Mouse (Mus musculus) heart, postnatal 10 days (tissue): ENCODE data around the gene Slc35c1. TPM values are rescaled to one million over a fixed set of nuclear protein-coding genes. Genes with fewer than 3 reads are reported as not detected.
A peak's percentile ranks its signal among the peaks of the same experiment; 100 is the strongest.

Experiments
- DNase-seq, 2 experiments: peaks; one replicate each; pipeline ENCODE4 v3.0.0; 2021
- intact Hi-C: fragments of 180-260 bp; cut with DNase I; formaldehyde crosslinking; loops from one replicate; pipeline ENCODE4 v1.15.1; 2025
- total RNA-seq, 2 experiments: library from RNA; stranded (reverse); gene quantifications; 2 replicates each; pipeline ENCODE4 v1.2.3; 2021

Slc35c1 gene
- total RNA-seq = 1 to 10 TPM; 6.7 to 6.9 TPM

DNA sequence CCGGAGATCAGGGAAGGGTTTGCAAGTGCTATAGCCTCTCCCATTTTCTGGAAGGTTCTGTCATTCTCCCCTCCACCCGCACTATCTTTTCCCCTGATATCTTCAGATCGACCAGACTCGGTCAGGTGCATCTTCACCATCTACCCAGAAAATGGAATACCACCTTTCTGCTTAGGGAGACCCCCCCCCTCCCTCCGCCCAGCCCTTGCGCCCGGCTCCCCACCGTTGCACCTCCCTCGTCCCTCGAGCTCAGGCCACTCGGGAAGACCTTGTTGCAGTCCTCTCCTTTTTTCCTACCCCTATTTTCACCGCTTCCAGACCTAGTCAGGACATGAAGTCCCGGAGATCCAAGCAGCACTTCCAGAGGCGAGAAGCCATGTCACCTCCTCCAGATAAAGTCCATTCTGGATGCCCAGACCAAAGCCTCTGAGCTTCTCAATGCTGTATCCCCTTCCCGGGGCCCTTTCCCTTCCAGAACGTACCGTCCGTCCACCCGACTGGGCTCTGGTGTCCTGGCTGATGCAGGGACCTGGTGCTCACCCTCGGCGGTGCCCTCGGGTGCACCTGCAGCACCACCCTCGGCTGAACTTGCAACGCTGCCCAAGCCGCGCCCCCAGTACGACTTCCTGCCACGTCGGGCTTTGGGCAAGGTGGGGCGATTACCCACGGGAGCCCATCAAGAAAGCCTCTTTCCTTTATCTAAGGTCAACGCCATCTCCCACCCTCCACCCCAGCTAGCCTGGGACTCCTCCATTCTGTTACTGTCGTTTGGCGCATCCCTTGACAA is at the start of gene Slc35c1:
Gene Slc35c1, minus strand, starts transcription at position 618 of the 787 bp plus-strand sequence.
- intact Hi-C loops = no loop called here
- DNase-seq = peak; percentile 34 to 40

DNA sequence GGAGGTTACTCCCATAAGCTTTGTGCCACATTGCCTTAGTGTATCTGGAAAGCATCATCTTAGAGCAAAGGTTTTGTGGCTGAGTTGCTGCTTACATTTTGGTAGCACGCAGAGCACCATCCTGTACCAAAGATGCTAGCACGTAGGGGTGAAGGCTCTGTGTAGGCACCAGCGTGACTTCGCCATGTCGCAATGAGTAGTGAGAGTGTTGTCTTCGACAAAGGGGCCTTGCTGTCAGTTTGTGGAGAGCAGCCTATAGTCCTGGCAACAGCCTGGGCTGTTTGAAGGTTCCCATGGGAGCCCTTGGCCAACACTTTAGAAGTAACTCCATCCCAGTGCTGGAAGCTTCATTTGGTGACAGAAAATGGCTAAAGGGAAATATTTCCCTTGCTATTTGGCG is 45.0 kb upstream of the Slc35c1 start:
- no peak for DNase-seq
- intact Hi-C loops = no loop called here

DNA sequence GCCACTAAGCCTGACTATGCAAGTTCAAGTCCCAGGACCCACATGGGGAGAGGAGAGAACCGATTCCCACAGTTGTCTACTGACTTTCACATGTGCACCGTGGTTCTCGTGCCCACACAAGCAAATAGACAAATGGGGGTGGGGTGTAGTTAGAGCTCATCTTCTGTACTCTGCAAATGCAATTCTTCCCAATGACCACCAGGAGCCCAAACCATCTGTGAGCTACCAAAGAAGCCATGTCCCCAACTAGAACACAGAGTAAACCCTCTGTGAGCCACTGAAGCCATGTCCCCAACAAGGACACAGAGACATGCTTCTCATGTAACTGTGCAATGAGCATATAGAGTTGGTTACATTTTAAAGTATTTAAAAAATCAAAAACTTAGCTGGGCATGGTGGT is 43.1 kb upstream of the Slc35c1 start:
- DNase-seq = no peak
- intact Hi-C loops = no loop called here

DNA sequence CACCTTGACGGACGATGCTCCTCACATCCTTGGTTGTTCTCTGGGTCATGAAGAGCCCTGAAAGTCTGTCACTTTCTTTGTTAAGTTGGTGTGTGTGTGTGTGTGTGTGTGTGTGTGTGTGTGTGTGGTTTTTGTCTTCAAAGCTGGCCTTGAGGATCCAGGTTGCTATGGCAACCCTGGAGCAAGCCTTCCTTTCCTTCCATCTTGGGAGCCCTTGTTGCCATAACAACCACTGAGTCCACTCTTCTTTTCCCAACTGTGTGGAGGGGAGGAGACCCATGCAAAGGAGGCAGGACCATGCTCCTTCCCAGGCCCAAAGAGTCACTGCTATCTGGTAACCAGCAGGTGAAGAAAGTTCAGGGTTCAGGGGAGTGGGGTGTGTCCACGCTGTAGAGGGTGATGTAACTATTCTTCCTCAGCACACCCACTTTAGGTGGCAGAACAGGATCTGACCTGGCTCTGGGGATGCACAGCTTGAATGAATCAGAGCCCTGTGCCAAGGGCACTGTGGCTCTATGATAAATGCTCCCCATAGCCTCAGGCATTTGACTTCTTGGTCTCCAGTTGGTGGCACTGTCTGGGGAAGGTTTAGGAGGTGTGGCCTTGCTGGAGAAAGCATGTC is 39.5 kb upstream of the Slc35c1 start:
- intact Hi-C loops = no loop called here
- no peak for DNase-seq

DNA sequence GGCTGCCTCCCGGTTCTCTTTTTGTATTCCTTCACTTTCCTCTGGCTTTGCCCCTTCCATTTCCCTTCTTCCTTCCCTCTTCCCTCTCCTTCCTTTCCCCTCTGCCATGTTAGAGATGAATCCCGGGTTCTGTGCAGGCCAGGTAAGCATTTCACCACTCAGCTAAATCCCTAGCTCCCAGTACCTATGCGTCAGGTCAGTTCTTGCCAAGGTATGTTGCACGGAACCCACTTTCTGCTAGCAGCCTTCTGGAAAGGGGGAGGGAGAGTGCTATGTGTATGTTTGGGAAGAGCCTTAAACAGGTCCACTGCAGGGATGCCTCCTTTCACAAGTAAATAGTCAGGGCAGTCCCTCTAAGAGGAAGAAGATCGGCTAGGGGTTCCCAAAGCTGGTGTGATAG is 36.8 kb upstream of the Slc35c1 start:
- intact Hi-C loops = no loop called here
- DNase-seq = no peak

DNA sequence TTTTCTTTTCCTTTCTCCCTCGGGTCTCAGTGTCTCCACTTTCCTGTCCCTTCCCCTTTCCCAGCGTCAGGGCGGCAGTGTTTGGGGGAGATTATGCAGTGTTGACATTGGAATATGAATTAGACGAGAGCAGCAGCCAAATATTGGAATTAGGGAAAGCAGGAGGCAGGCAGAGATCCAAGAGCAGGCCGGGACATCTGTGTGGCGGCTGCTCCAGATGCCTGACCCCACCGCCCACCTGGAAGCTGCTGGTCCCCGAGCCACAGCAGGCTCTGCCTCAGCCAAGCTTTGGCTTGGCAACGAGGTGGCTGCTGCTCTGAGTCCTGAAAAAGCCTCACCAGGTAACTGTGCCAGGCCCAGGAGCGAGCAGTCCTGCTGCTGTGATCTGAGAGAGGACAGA is 36.3 kb upstream of the Slc35c1 start:
- DNase-seq = peak; percentile 67
- intact Hi-C loops = no loop called here

DNA sequence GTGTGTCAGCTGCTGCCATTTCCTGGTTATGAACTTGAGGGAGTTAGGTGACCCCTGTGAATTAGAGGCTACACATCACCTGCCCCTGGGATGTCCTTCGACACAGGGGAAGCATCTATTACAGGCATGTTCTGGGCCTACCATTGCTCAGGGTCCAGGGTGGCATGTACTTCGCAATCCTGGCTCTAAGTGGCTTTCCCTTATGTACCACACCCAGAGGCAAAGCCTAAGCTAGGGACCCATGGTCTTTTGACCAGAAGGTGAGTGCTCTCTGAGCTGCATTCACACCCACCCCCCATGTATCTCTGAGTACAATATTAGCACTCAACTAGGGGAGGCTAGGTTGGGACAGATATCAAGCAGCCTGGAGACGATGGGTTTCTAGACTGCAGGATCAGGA is 34.6 kb upstream of the Slc35c1 start:
- no peak for DNase-seq
- intact Hi-C loops = no loop called here

DNA sequence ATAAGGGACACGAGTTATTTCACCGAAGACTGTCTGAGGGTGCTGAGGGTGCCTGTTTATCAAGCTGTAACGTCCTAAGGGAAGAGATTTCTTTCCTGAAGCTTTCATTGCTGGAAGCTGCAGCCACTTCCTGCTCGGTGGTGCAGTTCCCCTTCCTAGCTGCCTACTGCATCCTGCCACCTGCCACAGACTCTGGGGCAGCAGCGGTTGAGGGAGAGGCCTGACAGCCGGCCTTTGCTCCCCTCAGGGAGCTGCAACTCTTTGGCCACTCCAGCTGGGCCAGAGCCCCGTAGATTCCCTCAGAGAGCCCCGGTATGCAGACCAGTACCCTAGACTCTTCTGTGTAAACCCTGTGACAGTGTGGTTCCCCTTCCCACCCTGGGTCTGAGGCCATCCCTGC is 34.1 kb upstream of the Slc35c1 start:
- intact Hi-C loops = no loop called here

DNA sequence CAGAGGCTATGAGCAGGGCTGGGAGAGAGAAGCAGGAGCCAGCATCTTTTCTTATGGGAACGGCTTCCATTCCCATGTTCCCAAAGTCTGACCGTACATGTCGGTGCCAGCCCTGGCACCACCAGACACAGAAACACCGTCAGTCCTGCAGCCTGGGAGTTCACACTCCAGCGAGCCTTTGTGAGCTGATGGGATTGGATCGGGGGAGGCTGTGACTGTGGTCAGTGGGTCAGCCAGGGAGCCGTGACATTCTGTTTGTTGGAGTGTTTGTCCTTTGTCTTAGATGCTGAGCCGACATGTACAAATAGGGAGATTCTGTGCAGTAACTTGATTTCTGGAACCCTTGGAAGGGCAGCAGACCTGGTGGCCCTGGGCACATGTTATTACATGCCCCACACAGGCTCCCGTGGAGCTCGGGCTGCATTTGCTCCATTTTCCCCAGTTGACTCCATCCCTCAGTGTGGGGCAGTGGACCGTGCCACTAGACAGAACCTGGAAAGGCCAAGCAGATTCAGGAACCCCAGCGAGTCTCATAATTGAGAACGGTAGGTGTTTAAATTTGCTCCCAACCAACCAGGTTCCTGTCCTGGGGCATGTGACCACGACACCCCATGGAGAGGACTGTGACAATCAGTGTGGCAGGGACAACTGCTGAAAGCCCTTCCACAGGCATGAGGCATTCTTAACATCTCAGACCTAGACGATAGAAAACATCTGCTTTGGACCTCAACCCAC is 33.5 kb upstream of the Slc35c1 start:
- intact Hi-C loops = no loop called here
- DNase-seq = no peak

More for the DNA sequence above, 34.1 kb upstream of the Slc35c1 start:
- DNase-seq = no peak

DNA sequence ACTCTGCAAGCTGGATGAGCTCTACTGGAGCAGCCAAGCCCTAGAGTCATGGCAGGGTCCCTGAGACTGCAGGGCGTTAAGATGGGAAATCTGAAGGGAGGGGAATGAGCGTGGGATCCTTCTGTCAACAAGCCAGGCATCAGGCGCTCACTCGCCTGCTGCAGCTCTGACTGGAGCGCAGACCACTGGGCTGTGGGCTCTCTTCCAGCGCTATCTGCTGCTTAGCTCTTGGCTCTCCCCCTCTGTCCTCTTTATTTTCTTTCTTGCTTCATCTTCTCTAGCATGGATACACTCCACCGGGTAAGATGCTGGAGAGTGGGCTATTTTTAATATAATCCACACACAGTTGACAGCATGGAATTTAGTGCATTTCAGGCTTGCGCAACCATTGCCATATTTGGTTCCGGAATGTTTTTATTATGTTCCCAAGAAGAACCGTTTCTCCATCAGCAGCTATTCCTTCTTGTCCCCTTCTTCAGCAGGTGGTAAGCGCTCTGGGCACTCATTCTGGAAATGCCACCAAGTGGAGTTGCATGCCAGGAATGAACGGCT is 31.7 kb upstream of the Slc35c1 start:
- intact Hi-C loops = no loop called here

DNA sequence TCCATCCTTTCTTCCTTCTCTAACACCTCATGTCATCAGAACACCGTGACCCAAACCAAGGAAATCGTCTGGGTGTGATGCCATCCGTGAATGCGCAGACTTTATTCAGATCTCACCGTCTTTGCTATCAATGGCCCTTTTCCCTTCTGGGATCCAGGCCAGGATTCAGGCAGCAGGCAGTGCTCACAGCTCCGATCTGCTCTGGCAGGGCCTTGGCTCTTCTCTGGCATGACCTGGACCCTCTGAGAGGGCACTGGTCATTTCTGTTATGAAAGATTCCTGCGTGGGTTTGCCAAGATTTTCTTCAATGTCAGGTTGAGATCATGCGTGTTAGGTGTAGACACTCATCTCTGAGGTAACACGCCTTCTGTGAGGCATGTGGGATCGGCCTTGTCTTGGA is 30.2 kb upstream of the Slc35c1 start:
- intact Hi-C loops = no loop called here
- no peak for DNase-seq

More for the DNA sequence above, 31.7 kb upstream of the Slc35c1 start:
- peak; percentile 61 to 62 for DNase-seq

DNA sequence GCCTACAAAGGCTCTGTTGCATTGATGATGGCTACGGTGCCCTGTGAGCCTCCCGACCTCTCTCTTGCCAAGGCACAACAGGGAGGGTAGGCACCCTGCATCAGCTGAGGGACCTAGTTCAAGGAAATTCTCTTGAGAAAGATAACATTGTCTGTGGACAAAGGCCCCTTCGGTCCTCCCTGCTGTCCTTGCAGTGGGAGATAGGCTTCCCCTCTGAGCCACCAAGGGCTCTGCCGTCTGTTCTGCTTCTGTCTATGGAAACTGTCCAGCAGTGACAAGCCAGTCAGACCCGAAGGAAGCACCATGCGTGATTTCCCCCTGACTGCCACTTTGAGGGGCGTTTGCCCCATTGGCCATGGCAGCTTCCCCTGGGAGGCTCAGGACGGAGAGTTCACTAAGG is 27.5 kb upstream of the Slc35c1 start:
- intact Hi-C loops = loop anchor here (5.0 kb wide), 2 partner anchors 115 to 265 kb away; no protein-coding TSS in a partner anchor
- DNase-seq = no peak

DNA sequence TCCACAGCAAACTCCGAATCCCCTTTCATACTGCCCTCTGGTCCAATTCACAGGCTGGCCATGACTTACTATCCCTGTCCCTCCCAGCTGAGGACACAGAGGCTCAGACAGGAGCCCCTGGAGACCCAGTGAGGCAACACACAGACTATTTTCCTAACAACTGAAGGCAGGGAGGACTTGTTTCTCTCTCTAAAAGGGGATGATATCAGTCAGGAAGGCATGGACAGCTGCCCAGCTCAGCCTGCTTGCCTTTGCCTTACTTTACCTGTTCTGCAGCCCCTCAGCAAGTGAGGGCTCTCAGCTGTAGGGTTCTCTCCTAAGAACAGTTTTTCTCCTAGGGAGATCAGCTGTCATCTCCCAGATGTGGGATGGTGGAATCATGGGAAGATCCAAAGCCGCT is 26.6 kb upstream of the Slc35c1 start:
- intact Hi-C loops = loop anchor here (5.0 kb wide), 2 partner anchors 115 to 265 kb away; no protein-coding TSS in a partner anchor
- no peak for DNase-seq

DNA sequence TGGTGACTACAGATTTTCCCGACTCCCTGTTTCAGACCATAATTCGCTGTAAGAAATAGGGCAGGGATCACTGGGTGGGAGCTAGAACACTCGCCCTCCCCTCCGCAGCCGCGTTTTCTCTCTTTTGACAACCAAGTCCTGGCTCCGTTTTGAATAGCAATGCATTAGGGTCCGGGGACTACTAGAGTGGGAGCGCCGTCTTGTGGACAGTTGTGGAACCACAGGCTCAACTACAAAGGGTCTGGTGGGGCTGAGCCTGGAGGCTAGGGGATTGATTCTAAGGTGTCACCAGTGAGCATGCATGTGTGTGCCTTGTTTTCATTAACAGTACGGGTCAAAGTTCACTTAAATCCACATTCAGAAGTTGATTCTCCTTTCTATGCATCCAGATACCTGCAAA is 26.1 kb upstream of the Slc35c1 start:
- DNase-seq = peak; percentile 79 to 88
- intact Hi-C loops = loop anchor here (5.0 kb wide), 2 partner anchors 116 to 266 kb away; no protein-coding TSS in a partner anchor

DNA sequence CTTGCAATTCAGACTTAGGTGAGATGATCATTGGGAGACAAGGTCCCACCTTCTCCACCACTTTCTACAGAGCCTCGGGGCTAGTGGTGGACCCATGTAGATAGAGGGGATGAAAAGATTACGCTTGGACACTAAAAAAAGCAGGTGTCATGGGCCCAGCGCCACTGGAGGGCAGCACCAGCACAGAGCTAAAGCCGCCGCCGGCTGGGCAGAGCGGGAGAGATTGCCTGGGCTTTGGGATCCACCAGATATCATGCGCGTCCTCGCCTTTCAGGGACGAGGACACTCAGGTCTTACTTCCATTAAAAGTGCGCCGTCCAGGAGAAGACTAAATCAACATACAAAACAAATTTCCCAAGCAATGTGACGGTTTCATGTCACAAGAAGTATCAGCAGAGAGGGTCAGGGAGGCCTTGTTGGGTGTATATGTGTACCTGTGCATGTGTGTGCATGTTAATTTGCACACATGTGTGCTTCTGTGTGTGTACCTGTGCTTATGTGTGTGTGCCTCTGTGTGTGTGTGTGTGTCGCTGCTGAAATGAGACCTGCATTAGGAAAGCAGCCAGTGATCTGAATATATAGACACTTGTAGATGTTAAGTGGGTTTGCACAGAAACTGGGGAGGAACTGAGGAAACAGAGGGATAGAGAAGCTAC is 25.4 kb upstream of the Slc35c1 start:
- DNase-seq = peak; percentile 79 to 80
- intact Hi-C loops = loop anchor here (1.0 to 5.0 kb wide), 4 partner anchors 117 to 326 kb away; no protein-coding TSS in a partner anchor

DNA sequence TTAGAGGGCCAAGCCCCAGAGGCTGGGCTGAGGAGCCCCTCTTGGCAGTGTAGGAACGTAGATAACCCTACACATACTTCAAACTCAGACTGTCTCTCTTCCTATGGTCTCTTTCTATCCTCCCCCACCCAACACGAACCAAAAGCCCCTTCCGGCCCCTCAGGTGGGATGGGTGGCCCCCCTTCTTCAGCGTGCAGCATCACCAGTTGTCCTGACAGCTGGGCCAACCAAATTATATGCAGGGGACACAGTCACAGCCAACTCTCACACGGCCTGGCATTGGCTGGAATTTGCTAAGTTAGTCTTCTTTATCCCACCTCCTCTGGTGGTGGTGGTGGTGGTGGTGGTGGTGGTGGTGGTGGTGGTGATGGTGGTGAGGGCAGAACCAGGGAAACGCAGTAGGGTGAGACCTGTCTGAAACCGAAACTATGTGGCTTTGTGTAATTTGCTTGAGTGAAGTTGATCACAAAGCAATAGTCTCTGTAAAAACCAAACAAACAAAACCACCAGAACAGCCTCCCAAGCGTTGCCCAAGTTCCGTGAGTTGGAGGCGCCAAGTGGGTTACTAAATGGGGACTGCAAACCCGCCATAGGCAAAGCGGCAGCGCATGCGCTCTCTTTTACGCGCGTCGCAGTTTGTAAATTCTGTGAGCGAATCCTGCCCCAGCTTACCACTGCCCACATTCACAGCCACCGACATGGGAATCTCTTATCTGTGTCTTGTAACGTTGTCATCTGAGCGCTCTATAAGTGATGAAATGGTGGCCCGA is 24.1 kb upstream of the Slc35c1 start:
- no peak for DNase-seq
- intact Hi-C loops = loop anchor here (1.0 to 5.0 kb wide), 4 partner anchors 118 to 327 kb away; no protein-coding TSS in a partner anchor

DNA sequence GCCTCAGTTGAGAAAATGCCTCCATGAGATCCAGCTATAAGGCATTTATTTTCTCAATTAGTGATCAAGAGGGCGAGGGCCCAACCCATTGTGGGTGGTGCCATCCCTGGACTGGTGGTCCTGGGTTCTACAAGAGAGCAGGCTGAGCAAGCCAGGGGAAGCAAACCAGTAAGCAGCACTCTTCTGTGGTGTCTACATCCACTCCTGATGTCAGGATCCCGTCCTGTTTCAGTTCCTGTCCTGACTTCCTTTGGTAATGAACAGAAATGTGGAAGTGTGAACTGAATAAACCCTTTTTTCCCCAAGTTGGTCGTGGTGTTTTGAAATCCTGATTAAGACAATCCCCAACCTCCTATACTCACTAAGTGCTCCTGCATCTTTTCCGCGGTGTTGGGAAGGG is 23.2 kb upstream of the Slc35c1 start:
- intact Hi-C loops = no loop called here
- DNase-seq = no peak

DNA sequence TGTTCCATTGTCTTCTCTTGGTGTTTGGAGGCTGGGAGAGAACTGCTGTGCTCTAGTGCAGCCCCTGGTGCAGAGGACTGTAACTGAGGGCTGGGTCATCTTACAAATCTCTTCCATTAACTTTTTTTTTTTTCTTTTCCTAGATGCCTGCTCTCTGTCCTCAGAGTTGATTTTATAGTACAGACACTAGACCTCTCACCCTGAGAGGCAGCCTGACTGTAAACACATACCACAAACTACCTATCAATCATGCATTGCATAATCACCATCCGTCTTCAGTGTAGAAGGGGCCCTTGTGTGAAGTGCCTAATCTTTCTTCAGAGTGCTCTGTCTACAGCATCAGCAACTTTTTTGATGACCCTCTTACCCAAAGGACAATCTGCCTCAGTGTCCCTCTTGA is 22.2 kb upstream of the Slc35c1 start:
- intact Hi-C loops = no loop called here
- no peak for DNase-seq

DNA sequence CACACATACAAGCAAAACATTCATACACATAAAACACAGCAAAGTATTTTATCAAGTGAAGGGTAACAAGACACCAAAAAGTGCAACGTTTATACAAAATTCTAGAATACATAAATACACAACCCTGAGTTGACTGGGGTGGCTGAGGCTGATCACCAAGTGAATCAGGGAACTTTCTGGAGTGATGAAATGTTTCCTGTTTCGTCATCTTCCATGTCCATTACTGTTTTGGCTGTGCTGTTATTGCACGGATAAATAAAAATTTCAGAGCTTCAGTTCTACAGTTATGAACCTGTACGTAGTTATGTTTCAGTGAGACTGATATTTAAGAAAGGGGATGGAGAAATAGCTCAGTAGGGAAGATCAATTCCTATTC is 18.0 kb upstream of the Slc35c1 start:
- intact Hi-C loops = no loop called here
- DNase-seq = no peak
